Mouse (Mus musculus) retina, postnatal 1 day (tissue): ENCODE measurements at regions not wholly inside any gene's neighbourhood (a gene's known extent, or its start where the extent isn't known, plus 50 kb on each side); places are given as distances from the start of the nearest gene placed in this dataset.

ENCODE experiments used
- DNase-seq: peaks from one replicate; pipeline ENCODE4 v3.0.0-alpha.2; 2012

- DNase-seq, result no peak
These were observed 2466.1 kb downstream of the Poteg start for GRCm38 (mm10) chr8:29913576-29913975.

- peak; percentile 51 for DNase-seq
These were observed 2473.0 kb downstream of the Poteg start for GRCm38 (mm10) chr8:29920486-29920885.

DNA sequence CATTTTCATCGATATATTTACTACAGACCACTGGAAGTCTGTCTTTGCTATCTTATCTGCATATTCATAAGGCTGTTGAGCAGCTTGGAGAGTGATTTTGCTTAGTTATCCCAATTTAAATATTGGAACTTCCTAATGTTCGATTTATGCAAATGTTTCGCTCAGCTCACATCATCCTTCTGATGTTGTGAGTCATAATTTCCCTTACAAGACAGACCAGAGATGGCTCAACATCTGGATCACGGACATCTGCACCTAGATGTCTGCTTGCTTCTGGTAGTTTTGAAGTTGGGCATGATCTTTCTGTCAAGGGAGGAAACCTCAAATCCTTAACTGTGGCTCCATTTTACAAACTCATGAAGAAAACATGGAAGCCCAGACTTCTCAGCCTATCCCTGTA lies 2480.8 kb downstream of the Poteg start:
- no peak for DNase-seq

- DNase-seq, result no peak
These were observed 2513.9 kb downstream of the Poteg start for GRCm38 (mm10) chr8:29961322-29961721.

GRCm38 (mm10) chr8:29976651-29977350 lies 2529.3 kb downstream of the Poteg start:
- no peak for DNase-seq

DNA sequence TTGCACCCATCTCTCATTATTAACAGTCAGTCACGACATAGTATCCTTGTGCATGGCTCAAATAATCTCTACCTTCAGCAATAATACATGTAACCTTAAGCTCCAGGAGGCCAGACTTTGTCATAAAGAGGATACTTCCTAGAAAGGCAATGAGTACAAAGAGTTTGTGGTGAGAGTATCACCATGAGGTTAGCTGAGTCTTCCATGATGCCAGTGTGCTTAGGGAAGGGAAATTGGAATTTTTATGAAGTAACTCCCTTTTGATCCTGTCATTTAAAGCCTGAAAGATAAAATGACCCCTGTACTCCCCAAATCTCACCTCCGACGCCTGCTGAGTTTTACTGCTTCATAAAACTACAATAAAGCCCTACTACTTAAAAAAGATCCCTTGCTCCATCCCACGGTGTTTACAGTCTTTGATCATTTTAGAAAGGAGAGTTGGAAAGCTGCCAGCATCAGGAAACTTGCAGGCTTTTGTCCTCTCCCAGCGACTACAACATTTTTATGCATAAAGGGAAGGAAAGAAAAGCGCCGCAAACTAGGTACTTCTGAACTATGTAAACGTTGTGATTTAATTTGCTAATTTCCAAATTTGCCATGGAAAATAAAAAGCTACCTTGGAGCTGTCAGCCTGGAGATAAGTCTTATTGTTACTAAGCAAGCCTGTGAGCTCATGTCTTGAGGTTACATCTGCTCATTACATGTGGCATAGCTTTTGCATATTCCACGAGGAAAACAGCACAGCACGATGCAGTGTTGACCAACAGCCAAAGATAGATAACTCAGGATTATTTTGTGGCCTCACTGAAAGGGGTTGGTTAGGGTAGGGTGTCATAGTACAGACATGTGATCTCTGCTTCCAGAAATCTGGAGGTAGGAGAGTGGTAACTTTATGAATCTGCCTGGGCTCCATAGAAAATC lies 2531.4 kb downstream of the Poteg start:
- DNase-seq, result no peak

- peak; percentile 40 for DNase-seq
These were observed 2545.1 kb downstream of the Poteg start for GRCm38 (mm10) chr8:29992549-29992948.

DNA sequence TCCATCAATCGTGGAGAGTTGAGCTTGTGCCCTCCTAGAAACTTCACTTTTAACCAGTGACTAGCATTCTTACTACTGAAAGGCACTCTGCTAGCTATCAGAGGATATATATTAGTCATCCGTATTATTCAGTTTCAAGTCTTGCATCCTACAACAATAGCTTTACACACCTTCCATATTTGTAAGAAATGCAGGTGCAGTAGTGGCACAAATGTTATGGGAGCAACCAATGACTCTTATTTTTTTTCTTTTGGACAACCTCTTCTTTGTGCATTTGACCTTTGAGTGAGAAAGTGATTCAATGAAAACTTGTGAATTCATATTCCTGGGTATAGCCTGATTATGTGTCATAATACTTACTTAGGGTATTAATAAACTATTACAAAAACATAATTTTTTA lies 2551.9 kb downstream of the Poteg start:
- DNase-seq, result no peak
